Mouse (Mus musculus): Measurements from ENCODE around the gene Cadm1. TPM values are rescaled to one million over a fixed set of nuclear protein-coding genes. Genes with fewer than 3 reads are reported as not detected.

Cadm1 gene
- polyA plus RNA-seq, 1 experiment from 2014 or later = 20.9 TPM

- WGBS = 95% methylated on average over 3 of the region's 4 CpGs
- no peak for ATAC-seq
- Histone ChIP-seq H3K9ac (ENCODE audit: low read depth, low read length) (no peak overlapping the region), H3K4me2 (replicated peaks; ENCODE audit: low read depth) (no peak overlapping the region), H3K27ac (ENCODE audit: low read depth, low read length) (no peak overlapping the region), H3K36me3 (ENCODE audit: control insufficient read depth, insufficient read depth) (no peaks in the 10 kb centered on the region), H3K4me3 (ENCODE audit: low read depth, low read length) (no peak overlapping the region), H3K4me1 (replicated peaks; ENCODE audit: control insufficient read depth, insufficient read depth, low read length) (no peaks in the 10 kb centered on the region), H3K9me3 (ENCODE audit: control insufficient read depth) (no peaks in the 10 kb centered on the region), H3K27me3 (replicated peaks; ENCODE audit: control insufficient read depth, insufficient read depth, low read length) (no peaks in the 10 kb centered on the region)
- no peak for TF ChIP-seq CTCF (IDR thresholded peaks at IDR 0.05; ENCODE audit: low read depth)
Measured at GRCm38 (mm10) chr9:47561596-47561995, 31.6 kb downstream of the Cadm1 start.

GRCm38 (mm10) chr9:47565088-47565487 is 35.1 kb downstream of the Cadm1 start:
- no peaks in the 10 kb centered on the region for H3K4me1 ChIP-seq (replicated peaks; ENCODE audit: control insufficient read depth, insufficient read depth, low read length)
- TF ChIP-seq CTCF (IDR thresholded peaks at IDR 0.05; ENCODE audit: low read depth) = no peak
- no peak overlapping the region for H3K9ac ChIP-seq (ENCODE audit: low read depth, low read length)
- no peaks in the 10 kb centered on the region for H3K9me3 ChIP-seq (ENCODE audit: control insufficient read depth)
- ATAC-seq = no peak
- no peaks in the 10 kb centered on the region for H3K27me3 ChIP-seq (replicated peaks; ENCODE audit: control insufficient read depth, insufficient read depth, low read length)
- no peak overlapping the region for H3K27ac ChIP-seq (ENCODE audit: low read depth, low read length)
- 47% methylated on average over 5 of the region's 5 CpGs for WGBS
- H3K36me3 ChIP-seq (ENCODE audit: control insufficient read depth, insufficient read depth) = no peaks in the 10 kb centered on the region
- no peak overlapping the region for H3K4me2 ChIP-seq (replicated peaks; ENCODE audit: low read depth)
- no peak overlapping the region for H3K4me3 ChIP-seq (ENCODE audit: low read depth, low read length)

- H3K4me3 ChIP-seq (ENCODE audit: low read depth, low read length) = no peak overlapping the region
- no peaks in the 10 kb centered on the region for H3K27me3 ChIP-seq (replicated peaks; ENCODE audit: control insufficient read depth, insufficient read depth, low read length)
- no peak for ATAC-seq
- H3K4me1 ChIP-seq (replicated peaks; ENCODE audit: control insufficient read depth, insufficient read depth, low read length) = no peaks in the 10 kb centered on the region
- no peak for TF ChIP-seq CTCF (IDR thresholded peaks at IDR 0.05; ENCODE audit: low read depth)
- H3K36me3 ChIP-seq (ENCODE audit: control insufficient read depth, insufficient read depth) = no peaks in the 10 kb centered on the region
- H3K9ac ChIP-seq (ENCODE audit: low read depth, low read length) = no peak overlapping the region
- H3K27ac ChIP-seq (ENCODE audit: low read depth, low read length) = no peak overlapping the region
- H3K4me2 ChIP-seq (replicated peaks; ENCODE audit: low read depth) = no peak overlapping the region
- H3K9me3 ChIP-seq (ENCODE audit: control insufficient read depth) = no peaks in the 10 kb centered on the region
- whole genome bisulfite sequencing = 89% methylated on average over 6 of the region's 6 CpGs
Measured at GRCm38 (mm10) chr9:47567873-47568272, 37.9 kb downstream of the Cadm1 start.

- Histone ChIP-seq H3K4me3 (ENCODE audit: low read depth, low read length) (no peak overlapping the region), H3K27ac (ENCODE audit: low read depth, low read length) (no peak overlapping the region), H3K9ac (ENCODE audit: low read depth, low read length) (no peak overlapping the region), H3K4me1 (replicated peaks; ENCODE audit: control insufficient read depth, insufficient read depth, low read length) (no peaks in the 10 kb centered on the region), H3K9me3 (ENCODE audit: control insufficient read depth) (no peaks in the 10 kb centered on the region), H3K36me3 (ENCODE audit: control insufficient read depth, insufficient read depth) (no peaks in the 10 kb centered on the region), H3K4me2 (replicated peaks; ENCODE audit: low read depth) (no peak overlapping the region), H3K27me3 (replicated peaks; ENCODE audit: control insufficient read depth, insufficient read depth, low read length) (no peaks in the 10 kb centered on the region)
- ATAC-seq = no peak
- no peak for TF ChIP-seq CTCF (IDR thresholded peaks at IDR 0.05; ENCODE audit: low read depth)
- 80% methylated on average over 4 of the region's 4 CpGs for WGBS
Measured at GRCm38 (mm10) chr9:47570184-47570583, 40.2 kb downstream of the Cadm1 start.

GRCm38 (mm10) chr9:47571461-47571860 is 41.5 kb downstream of the Cadm1 start:
- Histone ChIP-seq H3K36me3 (ENCODE audit: control insufficient read depth, insufficient read depth) (no peaks in the 10 kb centered on the region), H3K27ac (ENCODE audit: low read depth, low read length) (no peak overlapping the region), H3K9me3 (ENCODE audit: control insufficient read depth) (no peaks in the 10 kb centered on the region), H3K9ac (ENCODE audit: low read depth, low read length) (no peak overlapping the region), H3K4me1 (replicated peaks; ENCODE audit: control insufficient read depth, insufficient read depth, low read length) (no peaks in the 10 kb centered on the region), H3K27me3 (replicated peaks; ENCODE audit: control insufficient read depth, insufficient read depth, low read length) (no peaks in the 10 kb centered on the region), H3K4me2 (replicated peaks; ENCODE audit: low read depth) (no peak overlapping the region), H3K4me3 (ENCODE audit: low read depth, low read length) (no peak overlapping the region)
- TF ChIP-seq CTCF (IDR thresholded peaks at IDR 0.05; ENCODE audit: low read depth) = no peak
- no peak for ATAC-seq
- 79% methylated on average over 7 of the region's 7 CpGs for WGBS

- 69% methylated on average over 5 of the region's 5 CpGs for WGBS
- no peak overlapping the region for H3K4me3 ChIP-seq (ENCODE audit: low read depth, low read length)
- no peak for ATAC-seq
Measured at GRCm38 (mm10) chr9:47572132-47572531, 42.2 kb downstream of the Cadm1 start.

GRCm38 (mm10) chr9:47573456-47573855 is 43.5 kb downstream of the Cadm1 start:
- Histone ChIP-seq H3K4me2 (replicated peaks; ENCODE audit: low read depth) (no peak overlapping the region), H3K36me3 (ENCODE audit: control insufficient read depth, insufficient read depth) (no peaks in the 10 kb centered on the region), H3K9me3 (ENCODE audit: control insufficient read depth) (no peaks in the 10 kb centered on the region), H3K27me3 (replicated peaks; ENCODE audit: control insufficient read depth, insufficient read depth, low read length) (no peaks in the 10 kb centered on the region), H3K4me3 (ENCODE audit: low read depth, low read length) (no peak overlapping the region), H3K27ac (ENCODE audit: low read depth, low read length) (no peak overlapping the region), H3K9ac (ENCODE audit: low read depth, low read length) (no peak overlapping the region), H3K4me1 (replicated peaks; ENCODE audit: control insufficient read depth, insufficient read depth, low read length) (no peaks in the 10 kb centered on the region)
- 76% methylated on average over 7 of the region's 7 CpGs for WGBS
- no peak for ATAC-seq
- no peak for TF ChIP-seq CTCF (IDR thresholded peaks at IDR 0.05; ENCODE audit: low read depth)

More at GRCm38 (mm10) chr9:47572132-47572531, 42.2 kb downstream of the Cadm1 start:
- no peak overlapping the region for H3K9ac ChIP-seq (ENCODE audit: low read depth, low read length)
- H3K27me3 ChIP-seq (replicated peaks; ENCODE audit: control insufficient read depth, insufficient read depth, low read length) = no peaks in the 10 kb centered on the region
- no peak overlapping the region for H3K27ac ChIP-seq (ENCODE audit: low read depth, low read length)
- no peaks in the 10 kb centered on the region for H3K9me3 ChIP-seq (ENCODE audit: control insufficient read depth)
- no peaks in the 10 kb centered on the region for H3K36me3 ChIP-seq (ENCODE audit: control insufficient read depth, insufficient read depth)
- no peak overlapping the region for H3K4me2 ChIP-seq (replicated peaks; ENCODE audit: low read depth)
- TF ChIP-seq CTCF (IDR thresholded peaks at IDR 0.05; ENCODE audit: low read depth) = no peak
- H3K4me1 ChIP-seq (replicated peaks; ENCODE audit: control insufficient read depth, insufficient read depth, low read length) = no peaks in the 10 kb centered on the region
